Mouse (Mus musculus) bone marrow macrophage, adult 2 months (primary cell): ENCODE measurements at regions not wholly inside any gene's neighbourhood (a gene's known extent, or its start where the extent isn't known, plus 50 kb on each side); places are given as distances from the start of the nearest gene placed in this dataset.

Source experiments
- CTCF ChIP-seq: IDR thresholded peaks from 2 replicates; pipeline ENCODE4 v1.5.1; 2012; ENCODE audit warnings: low read depth, mild to moderate bottlenecking, low read length, moderate library complexity
- POLR2A ChIP-seq: IDR thresholded peaks from 2 replicates; pipeline ENCODE4 v1.6.1; 2012; ENCODE audit warnings: mild to moderate bottlenecking, low read depth, low read length, borderline replicate concordance

DNA sequence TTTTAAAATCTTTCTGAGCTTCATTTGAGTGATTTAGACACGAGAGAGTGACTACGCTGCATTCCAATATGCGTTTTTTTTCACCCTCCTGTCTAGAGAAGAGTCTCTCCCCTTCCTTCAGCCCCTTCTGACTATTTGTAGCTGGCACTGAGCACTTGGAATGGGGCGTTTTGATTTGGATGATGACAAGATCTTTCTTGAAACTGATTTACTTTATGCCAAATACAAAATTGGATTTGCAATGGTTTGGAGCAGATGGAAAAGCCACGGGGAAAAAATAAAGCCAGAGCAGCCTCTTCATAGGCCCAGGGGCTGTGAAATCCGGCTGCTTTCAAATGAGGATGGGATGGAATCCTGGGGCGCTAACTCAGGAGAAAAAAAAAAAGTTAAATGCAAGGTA lies 196.0 kb downstream of the Fam84b start:
- TF ChIP-seq POLR2A (no peak), CTCF (no peak)
